Mouse (Mus musculus) left cerebral cortex, adult 18-20 months (tissue): ENCODE results near the gene Ccdc43. TPM values are rescaled to one million over a fixed set of nuclear protein-coding genes. Genes with fewer than 3 reads are reported as not detected.
A peak's percentile ranks its signal among the peaks of the same experiment; 100 is the strongest.

Source experiments
- DNase-seq, 2 experiments: peaks; one replicate each; pipeline ENCODE4 v3.0.0; 2021 to 2022; ENCODE audit warnings: low spot score in 2 of 2, mixed read lengths in 1 of 2
- microRNA-seq, 2 experiments: library from miRNA; unstranded; fragments of <30 nt; microRNA quantifications; one replicate each; pipeline ENCODE4 v1.2.0; 2021
- total RNA-seq, 2 experiments: library from RNA; stranded (reverse); gene quantifications; 2 replicates each; pipeline ENCODE4 v1.2.3; 2021

The Ccdc43 gene
- total RNA-seq, 2 experiments from 2014 or later: 26.1 to 29.0 TPM

DNA sequence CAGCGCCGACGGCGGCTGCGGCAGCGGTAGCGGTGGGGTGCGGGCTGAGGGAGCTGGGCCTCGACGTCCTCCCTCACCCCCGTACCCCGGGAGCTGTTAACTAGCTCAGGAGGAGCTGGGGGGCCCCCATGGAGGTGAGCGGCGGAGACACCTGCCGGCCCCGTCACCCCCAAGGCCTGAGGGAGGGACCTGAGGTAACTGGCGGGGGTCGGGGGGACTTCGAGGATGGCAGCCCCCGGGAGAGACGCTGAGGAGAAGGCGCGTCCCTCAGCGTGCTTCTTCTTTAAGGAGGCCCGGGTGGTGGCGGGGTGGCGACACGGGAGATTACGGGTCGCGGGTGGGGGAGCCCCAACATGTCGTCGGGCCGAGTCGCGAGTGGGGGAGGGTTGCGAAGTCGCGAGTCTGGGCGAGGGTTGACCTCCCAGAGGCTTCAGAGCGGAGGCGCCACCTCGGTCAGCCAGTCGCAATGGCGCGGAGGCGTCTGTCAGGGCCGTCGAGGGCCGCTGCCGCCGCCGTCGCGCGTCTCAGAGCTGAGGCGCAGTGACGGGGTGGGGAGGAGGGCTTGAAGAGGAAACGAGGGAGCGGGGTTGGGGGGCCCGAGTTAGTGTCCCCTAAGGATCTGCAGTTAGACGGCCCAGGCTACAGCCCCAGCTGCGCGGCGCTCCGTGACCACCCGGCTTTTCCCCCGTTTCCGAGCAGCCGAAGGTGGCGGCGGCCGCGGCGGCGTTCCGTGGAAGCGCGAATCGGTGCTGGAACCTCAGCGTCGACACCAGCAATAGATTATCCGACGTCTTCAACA is 31.7 kb downstream of the Ccdc43 start:
- DNase-seq: no peak

GRCm38 (mm10) chr11:102665151-102665550 is 32.4 kb downstream of the Ccdc43 start:
- no peak for DNase-seq

DNA sequence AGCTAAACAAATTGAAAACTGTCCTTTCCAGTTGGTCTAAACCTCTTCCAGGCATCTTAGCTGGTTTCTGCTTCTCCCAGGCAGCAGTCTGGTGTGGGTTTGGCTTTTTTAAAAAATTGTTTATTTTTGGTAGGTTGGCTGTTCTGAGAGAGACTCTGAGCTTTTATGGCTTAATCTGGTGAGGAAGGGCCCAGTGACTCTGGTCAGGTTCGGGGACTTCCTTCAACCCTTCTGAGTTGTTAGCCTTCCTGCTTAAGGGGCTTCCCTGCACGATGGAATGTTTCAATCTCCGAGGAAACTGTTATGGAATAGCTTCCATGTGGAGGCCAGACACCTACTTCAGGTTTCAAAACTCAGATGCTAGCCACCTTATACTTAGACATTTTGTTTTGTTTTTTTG is 34.2 kb downstream of the Ccdc43 start, which contains the start of gene Meioc:
Gene Meioc, plus strand, starts transcription at position 301 of the 400 bp plus-strand sequence.
- no peak for DNase-seq

DNA sequence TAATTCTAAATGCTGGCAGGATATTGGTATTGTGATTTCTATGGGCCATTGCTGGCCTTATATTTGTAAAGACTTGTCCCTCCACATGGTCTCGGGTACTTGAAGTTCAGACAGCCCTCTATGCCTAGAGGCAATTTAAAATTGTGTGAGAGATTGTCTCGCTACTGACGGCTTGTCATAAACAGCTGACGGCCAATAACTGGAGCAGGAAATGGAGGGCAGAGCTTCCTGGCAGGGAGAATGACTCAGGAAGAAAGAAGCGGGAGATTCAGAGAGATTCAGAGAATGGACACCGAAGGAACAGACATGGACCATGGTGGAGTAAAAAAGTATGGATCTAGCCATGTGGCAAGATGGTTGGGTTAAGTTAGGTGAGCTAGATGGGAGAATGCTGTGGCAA is 40.7 kb downstream of the Ccdc43 start:
- DNase-seq: no peak

DNA sequence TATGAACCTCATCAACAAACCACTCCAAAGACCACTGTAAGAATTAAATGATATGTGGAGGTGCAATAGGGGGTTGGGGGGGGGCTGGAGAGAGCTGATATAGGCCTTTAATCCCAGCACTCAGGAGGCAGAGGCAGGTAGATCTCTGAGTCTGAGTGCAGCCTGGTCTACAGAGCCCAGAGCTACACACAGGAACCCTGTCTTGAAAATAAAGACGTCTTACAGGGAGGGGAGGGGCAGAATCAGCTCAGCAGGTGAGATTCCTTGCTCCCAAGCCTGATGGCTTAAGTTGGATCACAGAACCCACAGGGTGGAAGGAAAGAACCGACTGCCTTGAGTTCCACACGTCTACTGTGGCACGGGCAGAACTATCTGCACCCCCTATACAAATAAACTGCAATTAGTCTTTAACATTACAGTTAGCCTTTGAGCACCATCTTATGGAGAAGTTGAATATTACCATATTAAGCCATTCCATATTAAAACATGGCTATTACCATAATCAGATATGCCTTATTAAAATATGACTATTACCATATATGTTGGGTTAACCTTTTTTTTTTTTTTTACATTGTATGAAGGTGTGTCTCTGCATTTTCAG is 41.2 kb downstream of the Ccdc43 start:
- DNase-seq: no peak

- DNase-seq: peak in 1 of 2 experiments; percentile 20
These were observed 41.7 kb downstream of the Ccdc43 start for GRCm38 (mm10) chr11:102655888-102656287.

DNA sequence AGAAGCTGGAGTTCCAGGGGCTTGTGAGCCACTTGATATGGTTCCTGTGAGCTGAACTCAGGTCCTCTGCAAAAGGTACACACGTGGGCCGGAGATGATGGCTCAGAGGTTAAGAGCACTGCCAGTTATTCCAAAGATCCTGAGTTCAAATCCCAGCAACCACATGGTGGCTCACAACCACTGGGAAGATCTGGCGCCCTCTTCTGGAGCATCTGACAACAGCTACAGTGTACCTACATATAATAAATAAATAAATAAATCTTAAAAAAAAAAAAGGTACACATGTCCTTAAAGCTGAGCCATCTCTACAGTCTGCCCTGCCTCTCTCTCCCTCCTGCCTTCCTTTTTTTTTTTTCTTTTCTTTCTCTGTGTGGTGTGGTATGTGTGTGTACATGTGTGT is 44.7 kb downstream of the Ccdc43 start:
- no peak for DNase-seq

- DNase-seq: peak; percentile 65 to 79
These were observed 46.2 kb downstream of the Ccdc43 start for GRCm38 (mm10) chr11:102651381-102651780.

DNA sequence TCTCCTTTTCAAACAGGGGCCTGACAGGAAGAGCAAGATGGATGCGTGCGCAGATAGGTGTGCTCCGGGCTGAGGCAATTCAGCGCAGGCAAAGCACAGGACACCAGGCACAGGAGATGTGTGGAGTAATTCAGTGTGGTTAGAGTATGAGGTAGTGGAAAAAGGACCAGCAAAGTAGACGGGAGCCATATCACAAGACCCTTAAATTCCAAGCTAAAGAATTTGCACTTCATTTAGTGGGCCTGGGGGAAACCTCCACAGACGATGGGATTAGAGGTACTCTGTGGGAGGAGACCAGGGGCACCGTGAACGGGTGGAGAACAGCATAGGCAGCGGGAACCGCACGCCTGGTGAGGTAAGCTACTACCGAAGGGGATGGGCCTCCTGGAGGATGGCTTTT is 49.7 kb downstream of the Ccdc43 start:
- DNase-seq: no peak

DNA sequence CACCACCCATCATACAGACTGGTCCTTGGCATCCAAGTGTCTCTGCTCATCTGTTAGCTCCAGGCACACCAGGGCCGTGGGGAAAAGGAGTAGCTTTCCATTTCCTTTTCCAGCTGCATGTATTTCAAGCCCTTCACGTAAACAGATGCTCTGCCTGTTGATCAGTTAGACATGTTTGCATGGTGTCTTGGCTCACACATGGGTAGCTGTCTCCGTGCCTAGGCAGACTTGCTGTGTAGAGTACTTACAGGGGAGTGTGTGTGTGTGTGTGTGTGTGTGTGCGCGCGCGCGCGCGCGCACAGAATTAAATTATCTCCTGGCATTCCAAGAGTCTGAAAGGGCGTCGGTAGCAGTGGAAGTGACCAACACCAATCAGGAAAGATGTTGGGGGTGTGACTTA is 51.4 kb downstream of the Ccdc43 start:
- DNase-seq: no peak

GRCm38 (mm10) chr11:102643891-102644382 is 53.6 kb downstream of the Ccdc43 start:
- DNase-seq: no peak

GRCm38 (mm10) chr11:102636887-102637286 is 60.7 kb downstream of the Ccdc43 start:
- no peak for DNase-seq

Small RNAs within 50 kb of the gene (microRNA-seq; reads per million reads assigned to microRNA genes)
- 0 reads per million in 2 experiments for gene Gm22920

Other genes with a start within 250 kb of the Ccdc43 start
- 1 to 10 TPM; 3.3 to 3.9 TPM for gene Itga2b, start 227.7 kb downstream of the Ccdc43 start, total RNA-seq
- 10 to 100 TPM; 50.8 to 52.0 TPM for gene Gpatch8, start 141.4 kb downstream of the Ccdc43 start, total RNA-seq
- 1 to 10 TPM; 3.7 to 5.4 TPM for gene Gm11627, start 118.3 kb downstream of the Ccdc43 start, total RNA-seq
- 1 to 10 TPM; 9.4 to 9.7 TPM for gene Fzd2, start 93.4 kb downstream of the Ccdc43 start, total RNA-seq
- gene Meioc, start 34.1 kb downstream of the Ccdc43 start, total RNA-seq: not detected
- gene Adam11, start 63.7 kb upstream of the Ccdc43 start, total RNA-seq: 100 to 1,000 TPM; 125 to 129 TPM
- gene Gjc1, start 121.9 kb upstream of the Ccdc43 start, total RNA-seq: 1 to 10 TPM; 3.2 to 4.8 TPM
- 1 to 10 TPM; 2.0 to 7.4 TPM for gene Higd1b, start 138.1 kb upstream of the Ccdc43 start, total RNA-seq
- gene Eftud2, start 183.2 kb upstream of the Ccdc43 start, total RNA-seq: 100 to 1,000 TPM; 118 to 122 TPM
- gene Ccdc103, start 183.4 kb upstream of the Ccdc43 start, total RNA-seq: 1 to 10 TPM; 1.4 TPM
- under 1 TPM in 1 of 2 experiments, not detected in 1; 0.42 TPM for gene Fam187a, start 187.4 kb upstream of the Ccdc43 start, total RNA-seq
- gene Gfap, start 203.1 kb upstream of the Ccdc43 start, total RNA-seq: 100 to 1,000 TPM; 137 to 174 TPM
- under 1 TPM in 1 of 2 experiments, not detected in 1; 0.46 TPM for gene Kif18b, start 227.3 kb upstream of the Ccdc43 start, total RNA-seq
- gene C1ql1, start 248.9 kb upstream of the Ccdc43 start, total RNA-seq: 10 to 100 TPM; 12.3 to 15.7 TPM